Mouse (Mus musculus) heart, embryonic 10.5 days (tissue): Measurements from ENCODE around the gene Dusp28. TPM values are rescaled to one million over a fixed set of nuclear protein-coding genes. Genes with fewer than 3 reads are reported as not detected.
A peak's percentile ranks its signal among the peaks of the same experiment; 100 is the strongest.

Experiments used
- DNase-seq: peaks from one replicate; pipeline ENCODE4 v3.0.0-alpha.2; 2017; ENCODE audit warnings: low spot score
- H3K27ac ChIP-seq: fragments of 300-500 bp; sonication (generic); 2 replicates; pipeline ENCODE4 v1.5.1; 2016; ENCODE audit warnings: mild to moderate bottlenecking
- H3K27me3 ChIP-seq: fragments of 300-500 bp; sonication (generic); 2 replicates; pipeline ENCODE4 v1.6.1; 2016; ENCODE audit warnings: mild to moderate bottlenecking; ENCODE audit not compliant: poor library complexity, insufficient read depth, severe bottlenecking
- H3K36me3 ChIP-seq: fragments of 300-500 bp; sonication (generic); 2 replicates; pipeline ENCODE4 v1.6.1; 2016; ENCODE audit warnings: mild to moderate bottlenecking, moderate library complexity
- H3K4me1 ChIP-seq: fragments of 300-500 bp; sonication (generic); 2 replicates; pipeline ENCODE4 v1.6.1; 2016; ENCODE audit warnings: mild to moderate bottlenecking
- H3K4me3 ChIP-seq: fragments of 300-500 bp; sonication (generic); 2 replicates; pipeline ENCODE4 v1.5.1; 2016; ENCODE audit warnings: mild to moderate bottlenecking, moderate library complexity
- H3K9me3 ChIP-seq: fragments of 300-500 bp; sonication (generic); 2 replicates; pipeline ENCODE4 v1.6.1; 2016; ENCODE audit warnings: mild to moderate bottlenecking, moderate library complexity
- WGBS: fragments of 180-500 bp; shearing (Covaris S2); methylation state at CpG from one replicate; pipeline ENCODE4 v1.1.7; 2016; 5-methylcytosine and 5-hydroxymethylcytosine counted together
- polyA plus RNA-seq: library from polyadenylated mRNA; unstranded; fragments of >200 nt; fragmentation: Nextera tagmentation; extraction: Ambion mirVana; gene quantifications from 2 replicates; pipeline ENCODE4 v1.2.1, GENCODE M21; 2016

Dusp28 gene
- polyA plus RNA-seq, 1 experiment from 2014 or later = 7.6 TPM

DNA sequence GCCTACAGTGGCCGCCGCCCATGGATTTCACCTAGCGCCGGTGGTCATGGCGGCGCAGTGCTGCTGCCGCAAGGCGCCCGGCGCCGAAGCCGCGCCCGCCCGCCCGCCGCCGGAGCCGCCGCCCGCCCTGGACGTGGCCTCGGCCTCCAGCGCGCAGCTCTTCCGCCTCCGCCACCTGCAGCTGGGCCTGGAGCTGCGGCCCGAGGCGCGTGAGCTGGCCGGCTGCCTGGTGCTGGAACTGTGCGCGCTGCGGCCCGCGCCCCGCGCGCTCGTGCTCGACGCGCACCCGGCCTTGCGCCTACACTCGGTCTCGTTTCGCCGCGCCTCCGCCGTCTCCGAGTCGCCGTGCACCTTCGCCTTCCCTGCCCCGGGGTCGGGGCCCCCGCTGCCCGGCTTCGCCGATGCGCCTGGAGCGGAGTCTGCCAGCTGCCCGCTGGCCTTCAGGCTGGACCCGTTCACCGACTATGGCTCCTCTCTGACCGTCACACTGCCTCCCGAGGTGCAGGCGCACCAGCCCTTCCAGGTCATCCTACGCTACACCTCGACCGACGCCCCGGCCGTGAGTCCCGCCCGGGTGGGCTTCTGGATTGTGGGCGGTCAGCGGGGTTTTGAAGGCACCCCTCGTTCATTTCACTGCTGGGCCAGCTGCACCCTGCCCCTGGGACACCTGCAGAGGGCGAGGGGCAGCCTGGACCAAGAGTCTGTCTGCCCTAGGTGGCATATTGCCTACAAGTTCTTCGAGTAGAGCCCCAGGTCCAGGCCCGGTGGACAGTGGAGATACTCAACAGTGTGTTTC is 4.3 kb downstream of the Dusp28 start:
- peak overlapping the region; percentile 95 for H3K27ac ChIP-seq
- peaks cover 24% of the 10 kb centered on the region for H3K36me3 ChIP-seq
- peaks cover 38% of the 10 kb centered on the region for H3K4me1 ChIP-seq
- H3K27me3 ChIP-seq = peaks cover 18% of the 10 kb centered on the region; the same call in 1 of the 2 replicates
- peak overlapping the region; percentile 91 for H3K4me3 ChIP-seq
- 2% methylated on average over 84 of the region's 85 CpGs for WGBS
- DNase-seq = peak; percentile 87
- no peaks in the 10 kb centered on the region for H3K9me3 ChIP-seq

DNA sequence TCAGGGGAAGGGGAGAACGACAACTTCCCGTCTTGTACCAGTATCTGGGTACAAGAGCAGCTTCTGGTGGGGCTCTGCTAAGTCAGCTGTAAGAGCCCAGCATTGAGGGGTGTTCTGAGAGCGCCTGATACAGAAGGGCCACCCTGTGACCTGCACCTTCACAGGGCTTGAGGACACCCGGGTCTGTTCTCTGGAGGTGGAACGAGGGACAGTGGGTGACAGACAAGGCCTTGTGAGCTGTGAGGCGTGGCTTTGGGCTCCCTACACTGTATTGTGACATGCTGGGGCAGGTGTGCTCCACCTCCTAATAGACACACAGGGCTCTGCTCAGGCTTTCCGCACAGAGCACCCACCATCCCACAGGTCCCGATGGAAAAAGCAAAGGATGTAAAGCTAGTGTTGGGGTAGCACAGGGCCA is 4.9 kb downstream of the Dusp28 start:
- Histone ChIP-seq H3K27me3 (peaks cover 18% of the 10 kb centered on the region; the same call in 1 of the 2 replicates), H3K4me3 (peak overlapping the region; percentile 91), H3K36me3 (peaks cover 30% of the 10 kb centered on the region), H3K4me1 (peaks cover 36% of the 10 kb centered on the region), H3K27ac (peak overlapping the region; percentile 95), H3K9me3 (no peaks in the 10 kb centered on the region)
- WGBS = 44% methylated on average over 8 of the region's 8 CpGs
- no peak for DNase-seq

DNA sequence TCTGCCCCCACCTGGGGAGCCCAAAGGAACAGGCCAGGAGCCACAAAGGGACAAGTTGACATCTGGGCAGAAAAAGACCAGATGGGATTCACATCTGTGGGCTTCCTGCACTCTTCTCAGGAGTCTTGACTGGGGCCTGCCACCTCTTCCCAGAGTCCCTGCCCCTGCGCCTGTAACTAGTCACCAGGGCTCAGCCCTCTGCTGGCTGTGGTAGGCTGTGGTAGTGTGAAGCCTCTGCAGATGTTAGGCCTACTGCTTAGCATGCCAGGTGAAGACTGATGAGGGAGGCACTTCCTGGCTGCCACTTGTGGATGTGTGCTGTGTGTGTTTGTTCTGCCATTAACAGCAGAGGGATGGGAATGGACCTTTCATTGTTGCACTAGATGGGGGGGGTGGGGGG is 5.5 kb downstream of the Dusp28 start:
- peaks cover 35% of the 10 kb centered on the region for H3K4me1 ChIP-seq
- 0 out of 2 replicates have a peak overlapping the region, but pooled peaks have one; percentile 9 for H3K27ac ChIP-seq
- no peak for DNase-seq
- 56% methylated on average over 1 of the region's 1 CpGs for WGBS
- H3K9me3 ChIP-seq = no peaks in the 10 kb centered on the region
- H3K36me3 ChIP-seq = peaks cover 35% of the 10 kb centered on the region
- H3K27me3 ChIP-seq = peaks cover 18% of the 10 kb centered on the region; the same call in 1 of the 2 replicates
- H3K4me3 ChIP-seq = peak overlapping the region; percentile 91; the same call in 1 of the 2 replicates

DNA sequence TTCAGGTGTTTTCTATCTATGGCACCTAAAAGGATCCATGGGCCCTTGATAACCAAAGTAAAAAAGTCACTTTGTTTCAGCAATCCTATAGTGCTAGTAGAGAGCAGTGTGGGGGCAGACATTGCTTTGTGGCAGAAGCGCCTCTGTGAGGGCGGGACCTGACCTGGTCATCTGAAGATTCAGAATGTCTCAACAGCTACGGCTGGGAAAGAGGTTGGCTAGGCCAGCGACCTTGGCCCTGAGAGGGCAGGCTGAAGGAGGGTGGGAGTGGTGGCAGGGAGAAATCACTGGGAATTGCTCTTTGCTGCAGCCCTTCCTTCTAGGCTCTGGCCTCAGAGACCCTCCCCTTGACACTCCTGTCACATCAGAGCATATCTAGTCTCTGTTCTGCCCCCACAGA is 7.5 kb downstream of the Dusp28 start:
- H3K4me1 ChIP-seq = peaks cover 27% of the 10 kb centered on the region
- H3K27ac ChIP-seq = no peak overlapping the region
- H3K27me3 ChIP-seq = peaks cover 4% of the 10 kb centered on the region; the same call in 1 of the 2 replicates
- H3K4me3 ChIP-seq = no peak overlapping the region
- WGBS = 71% methylated on average over 4 of the region's 4 CpGs
- peaks cover 55% of the 10 kb centered on the region for H3K36me3 ChIP-seq
- DNase-seq = no peak
- no peaks in the 10 kb centered on the region for H3K9me3 ChIP-seq

DNA sequence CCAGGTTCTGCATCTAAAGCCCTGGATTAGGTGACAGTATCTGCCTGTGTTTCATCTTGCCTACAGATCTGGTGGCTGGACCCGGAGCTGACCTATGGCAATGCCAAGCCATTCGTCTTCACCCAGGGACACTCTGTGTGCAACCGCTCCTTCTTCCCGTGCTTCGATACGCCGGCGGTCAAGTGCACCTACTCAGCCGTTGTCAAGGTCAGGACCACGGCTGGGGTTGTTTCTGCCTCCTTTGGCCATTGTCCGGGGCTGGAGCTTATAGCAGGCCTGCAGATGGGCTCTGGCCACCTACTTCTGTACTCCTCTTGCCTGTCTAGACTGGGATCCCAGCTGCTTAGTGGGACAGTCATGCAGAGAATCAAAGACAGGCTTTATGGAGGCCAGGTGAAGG is 8.2 kb downstream of the Dusp28 start:
- no peaks in the 10 kb centered on the region for H3K27me3 ChIP-seq
- no peaks in the 10 kb centered on the region for H3K9me3 ChIP-seq
- peaks cover 22% of the 10 kb centered on the region for H3K4me1 ChIP-seq
- no peak overlapping the region for H3K4me3 ChIP-seq
- no peak overlapping the region for H3K27ac ChIP-seq
- 92% methylated on average over 11 of the region's 11 CpGs for WGBS
- peaks cover 63% of the 10 kb centered on the region for H3K36me3 ChIP-seq
- DNase-seq = no peak

DNA sequence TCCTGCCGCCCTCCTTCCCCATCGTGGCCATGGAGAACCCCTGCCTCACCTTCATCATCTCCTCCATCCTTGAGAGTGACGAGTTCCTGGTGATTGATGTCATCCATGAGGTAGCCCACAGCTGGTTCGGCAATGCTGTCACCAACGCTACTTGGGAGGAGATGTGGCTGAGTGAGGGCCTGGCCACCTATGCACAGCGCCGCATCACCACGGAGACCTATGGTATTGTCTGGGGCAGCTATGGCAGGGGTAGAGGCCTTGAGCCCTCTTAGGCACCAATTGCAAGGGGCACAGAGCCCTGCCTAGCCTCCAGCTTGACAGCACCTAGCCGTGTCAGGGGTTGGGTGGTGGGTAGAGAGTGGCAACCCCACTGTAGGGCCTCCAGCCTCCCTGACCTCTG is 9.9 kb downstream of the Dusp28 start:
- peaks cover 70% of the 10 kb centered on the region for H3K36me3 ChIP-seq
- H3K9me3 ChIP-seq = no peaks in the 10 kb centered on the region
- no peak overlapping the region for H3K27ac ChIP-seq
- no peak overlapping the region for H3K4me3 ChIP-seq
- WGBS = 93% methylated on average over 9 of the region's 9 CpGs
- H3K4me1 ChIP-seq = peaks cover 13% of the 10 kb centered on the region
- H3K27me3 ChIP-seq = no peaks in the 10 kb centered on the region
- DNase-seq = no peak

DNA sequence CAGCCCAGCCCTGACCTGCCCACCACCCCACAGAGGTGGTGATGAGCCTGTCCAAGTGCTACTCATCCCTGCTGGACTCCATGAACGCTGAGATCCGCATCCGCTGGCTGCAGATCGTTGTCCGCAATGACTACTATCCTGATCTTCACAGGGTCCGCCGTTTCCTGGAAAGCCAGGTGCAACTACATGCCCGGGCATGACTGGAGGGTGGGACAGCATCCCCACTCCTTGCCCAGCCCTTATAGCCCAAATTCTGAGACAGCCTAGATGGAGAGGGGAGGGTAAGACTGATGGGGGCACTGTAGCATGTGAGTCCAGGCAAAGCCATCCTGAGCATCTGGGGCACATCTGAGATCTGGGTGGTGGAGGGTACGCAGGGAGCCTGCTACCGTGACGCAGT is 12.4 kb downstream of the Dusp28 start:
- 94% methylated on average over 11 of the region's 11 CpGs for WGBS

DNA sequence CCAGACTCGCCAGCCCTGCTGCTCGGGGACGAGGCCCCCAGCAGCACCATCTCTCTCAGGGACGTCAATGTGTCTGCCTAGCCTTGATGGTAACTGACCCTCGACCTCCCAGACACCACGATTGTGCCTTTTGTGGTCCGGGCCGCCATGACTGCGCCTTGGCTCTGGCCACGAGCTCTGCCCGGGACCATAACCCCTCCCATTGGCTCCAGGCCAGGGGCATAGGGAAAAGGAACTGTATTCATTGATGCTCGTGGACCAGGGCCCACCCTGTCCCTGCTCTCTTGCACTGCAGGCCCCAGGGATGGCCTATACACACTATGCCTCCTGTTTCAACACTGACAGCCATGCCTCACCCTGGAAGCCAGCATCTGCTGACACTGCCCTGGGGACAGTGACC is 13.0 kb downstream of the Dusp28 start:
- H3K36me3 ChIP-seq = peaks cover 60% of the 10 kb centered on the region
- H3K27ac ChIP-seq = no peak overlapping the region
- no peaks in the 10 kb centered on the region for H3K4me1 ChIP-seq
- H3K4me3 ChIP-seq = no peak overlapping the region
- H3K27me3 ChIP-seq = no peaks in the 10 kb centered on the region
- WGBS = 88% methylated on average over 12 of the region's 12 CpGs
- no peak for DNase-seq
- no peaks in the 10 kb centered on the region for H3K9me3 ChIP-seq

More for the DNA sequence above, 12.4 kb downstream of the Dusp28 start:
- DNase-seq = no peak
- Histone ChIP-seq H3K27me3 (no peaks in the 10 kb centered on the region), H3K36me3 (peaks cover 66% of the 10 kb centered on the region), H3K4me1 (no peaks in the 10 kb centered on the region; the same call in 1 of the 2 replicates), H3K4me3 (no peak overlapping the region), H3K27ac (no peak overlapping the region), H3K9me3 (no peaks in the 10 kb centered on the region)

DNA sequence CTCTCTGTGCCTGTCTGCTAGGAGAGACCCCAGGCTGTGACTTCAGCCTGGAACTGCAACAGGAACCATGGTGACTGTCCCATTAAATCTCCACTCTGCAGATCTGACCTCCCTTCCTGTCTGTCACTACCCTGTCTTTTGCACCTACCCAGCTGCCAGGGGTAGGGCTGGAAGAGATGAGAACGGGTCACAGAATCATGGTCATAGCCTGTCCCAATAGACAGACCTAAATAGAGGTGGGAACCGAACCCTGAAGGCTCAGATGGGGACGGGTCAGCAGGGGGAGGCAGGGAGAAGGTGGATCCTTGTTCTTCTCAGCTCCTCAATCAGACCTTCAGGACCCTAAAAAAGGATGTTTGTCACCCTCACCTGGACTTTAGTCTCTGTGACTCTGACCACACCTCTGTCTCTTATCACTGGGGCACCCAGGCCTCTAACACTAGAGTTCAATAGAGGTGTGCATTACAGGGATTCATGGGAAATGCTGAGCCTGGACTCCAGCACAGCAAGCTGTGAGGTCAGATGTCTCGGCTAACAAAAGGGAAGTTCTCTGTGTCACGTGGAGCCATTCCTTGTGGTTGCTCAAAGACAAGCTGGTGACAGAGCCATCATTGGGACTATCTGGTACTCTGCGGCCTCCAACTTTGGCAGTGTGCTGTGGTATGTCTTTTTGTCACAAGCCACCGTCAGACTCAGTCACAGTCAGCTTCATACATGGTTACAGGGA is 13.9 kb downstream of the Dusp28 start:
- Histone ChIP-seq H3K27me3 (no peaks in the 10 kb centered on the region), H3K4me3 (no peak overlapping the region), H3K9me3 (no peaks in the 10 kb centered on the region), H3K27ac (no peak overlapping the region), H3K4me1 (no peaks in the 10 kb centered on the region), H3K36me3 (peaks cover 51% of the 10 kb centered on the region)
- no peak for DNase-seq
- 76% methylated on average over 7 of the region's 7 CpGs for WGBS

DNA sequence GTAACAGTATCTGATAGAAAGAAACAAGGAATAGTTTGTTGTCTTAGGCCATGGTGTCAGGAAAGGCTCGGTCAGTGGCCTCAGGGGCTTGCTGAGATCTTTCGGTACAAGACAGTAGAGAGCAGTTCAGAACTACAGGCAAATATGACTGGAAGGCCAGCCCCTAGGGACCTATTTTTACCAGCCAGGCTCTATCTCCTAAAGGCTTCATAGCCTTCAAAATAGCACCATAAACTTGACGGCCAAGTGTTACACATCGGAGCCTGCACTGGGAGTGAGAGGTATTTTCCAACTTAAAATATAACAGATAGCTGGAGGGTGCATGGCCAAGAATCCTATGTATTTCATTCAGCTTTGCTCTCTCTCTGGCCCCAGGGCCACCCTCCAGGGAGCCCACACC is 14.7 kb downstream of the Dusp28 start:
- no peak for DNase-seq
- Histone ChIP-seq H3K9me3 (no peaks in the 10 kb centered on the region), H3K36me3 (peaks cover 43% of the 10 kb centered on the region), H3K27ac (no peak overlapping the region), H3K4me3 (no peak overlapping the region), H3K27me3 (no peaks in the 10 kb centered on the region), H3K4me1 (no peaks in the 10 kb centered on the region)
- WGBS = 75% methylated on average over 4 of the region's 4 CpGs

DNA sequence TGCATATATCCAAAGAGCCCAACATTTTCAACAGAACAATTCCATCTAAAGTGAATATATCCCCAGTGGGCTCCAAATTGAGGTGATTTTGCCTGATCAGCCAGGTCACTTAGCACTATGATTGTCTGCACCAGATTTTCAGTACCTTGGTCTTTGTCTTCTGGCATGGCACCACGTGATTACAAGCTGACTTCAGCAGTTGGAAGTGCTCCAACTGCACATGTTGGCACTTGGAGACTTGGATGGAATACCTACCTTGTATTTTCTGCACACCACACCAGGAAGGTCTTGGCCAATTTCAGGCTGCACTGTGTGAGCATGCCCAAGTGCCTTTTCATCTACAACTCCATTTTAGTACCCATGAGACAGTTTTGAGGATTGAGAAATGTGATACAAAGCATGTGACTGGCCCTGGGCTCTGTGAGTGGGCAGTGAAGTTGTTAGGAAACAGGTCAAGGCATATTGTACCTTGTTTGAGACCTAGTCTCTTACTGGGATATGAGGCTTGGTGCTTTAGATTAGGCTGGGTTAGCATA is 23.5 kb downstream of the Dusp28 start:
- WGBS = 27% methylated on average over 1 of the region's 1 CpGs

DNA sequence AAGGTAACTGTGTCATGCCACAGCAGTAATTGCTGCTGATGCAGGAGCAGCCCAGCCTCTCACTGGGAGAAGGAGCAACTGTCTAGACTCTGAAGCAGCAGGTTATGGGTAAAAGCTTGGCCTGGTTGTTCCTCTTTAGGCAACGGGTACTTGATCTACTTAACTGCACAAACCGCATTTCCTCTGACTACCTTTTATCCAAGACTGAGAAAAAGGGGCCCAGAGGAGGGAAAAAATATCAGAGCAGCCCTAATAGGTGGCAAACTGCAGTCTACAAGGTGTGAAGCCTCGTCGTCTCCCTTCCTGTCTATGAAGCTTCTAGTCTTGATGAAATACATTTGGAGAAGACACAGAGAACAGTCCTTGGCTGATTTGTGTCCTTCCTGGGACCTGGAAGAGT is 26.8 kb downstream of the Dusp28 start:
- H3K4me3 ChIP-seq = peak overlapping the region; percentile 88
- no peaks in the 10 kb centered on the region for H3K9me3 ChIP-seq
- H3K4me1 ChIP-seq = peaks cover 24% of the 10 kb centered on the region
- 75% methylated on average over 4 of the region's 4 CpGs for WGBS
- peak overlapping the region; percentile 93 for H3K27ac ChIP-seq
- peaks cover 9% of the 10 kb centered on the region; the same call in 1 of the 2 replicates for H3K36me3 ChIP-seq
- H3K27me3 ChIP-seq = peaks cover 18% of the 10 kb centered on the region; the same call in 1 of the 2 replicates
- no peak for DNase-seq

More for the DNA sequence above, 23.5 kb downstream of the Dusp28 start:
- H3K4me3 ChIP-seq = no peak overlapping the region
- no peaks in the 10 kb centered on the region for H3K36me3 ChIP-seq
- H3K27me3 ChIP-seq = peaks cover 18% of the 10 kb centered on the region; the same call in 1 of the 2 replicates
- H3K27ac ChIP-seq = no peak overlapping the region
- H3K9me3 ChIP-seq = no peaks in the 10 kb centered on the region
- no peak for DNase-seq
- H3K4me1 ChIP-seq = peaks cover 13% of the 10 kb centered on the region
